Mouse (Mus musculus): ENCODE data around the gene Tnfrsf26. TPM values are rescaled to one million over a fixed set of nuclear protein-coding genes. Genes with fewer than 3 reads are reported as not detected.

Tnfrsf26 gene
- polyA plus RNA-seq, 1 experiment from 2014 or later: 0.33 TPM

GRCm38 (mm10) chr7:143629501-143629900 lies 979 bp upstream of the Tnfrsf26 start:
- Histone ChIP-seq H3K9ac (no peak overlapping the region), H3K9me3 (ENCODE audit: control insufficient read depth, low read length) (no peaks in the 10 kb centered on the region), H3K4me2 (replicated peaks) (no peak overlapping the region), H3K36me3 (replicated peaks; ENCODE audit: control insufficient read depth, insufficient read depth) (no peaks in the 10 kb centered on the region), H3K27ac (no peak overlapping the region), H3K4me3 (replicated peaks; ENCODE audit: low read length) (no peak overlapping the region), H3K27me3 (ENCODE audit: control insufficient read depth, insufficient read depth, low read length) (no peaks in the 10 kb centered on the region), H3K4me1 (replicated peaks; ENCODE audit: control insufficient read depth, insufficient read depth, low read length) (no peaks in the 10 kb centered on the region)
- ATAC-seq (ENCODE audit: low FRiP score): no peak
- 64% methylated on average over 1 of the region's 1 CpGs for WGBS
- DNase-seq (ENCODE audit: low spot score): no peak

- no peak overlapping the region for H3K27ac ChIP-seq
- H3K4me1 ChIP-seq (replicated peaks; ENCODE audit: control insufficient read depth, insufficient read depth, low read length): no peaks in the 10 kb centered on the region
- H3K9me3 ChIP-seq (ENCODE audit: control insufficient read depth, low read length): no peaks in the 10 kb centered on the region
- no peak overlapping the region for H3K9ac ChIP-seq
- H3K4me2 ChIP-seq (replicated peaks): no peak overlapping the region
- 57% methylated on average over 10 of the region's 10 CpGs for WGBS
- H3K27me3 ChIP-seq (ENCODE audit: control insufficient read depth, insufficient read depth, low read length): no peaks in the 10 kb centered on the region
- DNase-seq (ENCODE audit: low spot score) (no peak), ATAC-seq (ENCODE audit: low FRiP score) (no peak)
- H3K36me3 ChIP-seq (replicated peaks; ENCODE audit: control insufficient read depth, insufficient read depth): no peaks in the 10 kb centered on the region
- H3K4me3 ChIP-seq (replicated peaks; ENCODE audit: low read length): no peak overlapping the region
Measured at GRCm38 (mm10) chr7:143627555-143628286, 801 bp downstream of the Tnfrsf26 start.

GRCm38 (mm10) chr7:143626178-143626577 lies 2.3 kb downstream of the Tnfrsf26 start:
- H3K4me3 ChIP-seq (replicated peaks; ENCODE audit: low read length): no peak overlapping the region
- H3K27me3 ChIP-seq (ENCODE audit: control insufficient read depth, insufficient read depth, low read length): no peaks in the 10 kb centered on the region
- no peak overlapping the region for H3K4me2 ChIP-seq (replicated peaks)
- H3K4me1 ChIP-seq (replicated peaks; ENCODE audit: control insufficient read depth, insufficient read depth, low read length): no peaks in the 10 kb centered on the region
- no peak overlapping the region for H3K27ac ChIP-seq
- no peaks in the 10 kb centered on the region for H3K36me3 ChIP-seq (replicated peaks; ENCODE audit: control insufficient read depth, insufficient read depth)
- ATAC-seq (ENCODE audit: low FRiP score) (no peak), DNase-seq (ENCODE audit: low spot score) (no peak)
- no peak overlapping the region for H3K9ac ChIP-seq
- 74% methylated on average over 2 of the region's 2 CpGs for WGBS
- no peaks in the 10 kb centered on the region for H3K9me3 ChIP-seq (ENCODE audit: control insufficient read depth, low read length)

- no peak overlapping the region for H3K4me3 ChIP-seq (replicated peaks; ENCODE audit: low read length)
- DNase-seq (ENCODE audit: low spot score): no peak
- no peaks in the 10 kb centered on the region for H3K36me3 ChIP-seq (replicated peaks; ENCODE audit: control insufficient read depth, insufficient read depth)
- ATAC-seq (ENCODE audit: low FRiP score): no peak
- H3K27me3 ChIP-seq (ENCODE audit: control insufficient read depth, insufficient read depth, low read length): no peaks in the 10 kb centered on the region
- no peak overlapping the region for H3K4me2 ChIP-seq (replicated peaks)
- no peaks in the 10 kb centered on the region for H3K9me3 ChIP-seq (ENCODE audit: control insufficient read depth, low read length)
- WGBS: 74% methylated on average over 5 of the region's 5 CpGs
- H3K27ac ChIP-seq: no peak overlapping the region
- H3K9ac ChIP-seq: no peak overlapping the region
- H3K4me1 ChIP-seq (replicated peaks; ENCODE audit: control insufficient read depth, insufficient read depth, low read length): no peaks in the 10 kb centered on the region
Measured at GRCm38 (mm10) chr7:143625151-143625550, 3.4 kb downstream of the Tnfrsf26 start.

- no peaks in the 10 kb centered on the region for H3K9me3 ChIP-seq (ENCODE audit: control insufficient read depth, low read length)
- ATAC-seq (ENCODE audit: low FRiP score) (no peak), DNase-seq (ENCODE audit: low spot score) (no peak)
- no peak overlapping the region for H3K9ac ChIP-seq
- no peak overlapping the region for H3K4me3 ChIP-seq (replicated peaks; ENCODE audit: low read length)
- WGBS: 86% methylated on average over 3 of the region's 3 CpGs
- no peaks in the 10 kb centered on the region for H3K27me3 ChIP-seq (ENCODE audit: control insufficient read depth, insufficient read depth, low read length)
- no peaks in the 10 kb centered on the region for H3K4me1 ChIP-seq (replicated peaks; ENCODE audit: control insufficient read depth, insufficient read depth, low read length)
- H3K27ac ChIP-seq: no peak overlapping the region
- H3K36me3 ChIP-seq (replicated peaks; ENCODE audit: control insufficient read depth, insufficient read depth): no peaks in the 10 kb centered on the region
- H3K4me2 ChIP-seq (replicated peaks): no peak overlapping the region
Measured at GRCm38 (mm10) chr7:143624561-143624960, 4.0 kb downstream of the Tnfrsf26 start.

GRCm38 (mm10) chr7:143620951-143621350 lies 7.6 kb downstream of the Tnfrsf26 start:
- 59% methylated on average over 1 of the region's 1 CpGs for WGBS
- Histone ChIP-seq H3K4me3 (replicated peaks; ENCODE audit: low read length) (no peak overlapping the region), H3K36me3 (replicated peaks; ENCODE audit: control insufficient read depth, insufficient read depth) (no peaks in the 10 kb centered on the region), H3K4me1 (replicated peaks; ENCODE audit: control insufficient read depth, insufficient read depth, low read length) (no peaks in the 10 kb centered on the region), H3K9ac (no peak overlapping the region), H3K4me2 (replicated peaks) (no peak overlapping the region), H3K27me3 (ENCODE audit: control insufficient read depth, insufficient read depth, low read length) (no peaks in the 10 kb centered on the region), H3K9me3 (ENCODE audit: control insufficient read depth, low read length) (no peaks in the 10 kb centered on the region), H3K27ac (no peak overlapping the region)
- ATAC-seq (ENCODE audit: low FRiP score) (no peak), DNase-seq (ENCODE audit: low spot score) (no peak)

- Histone ChIP-seq H3K4me2 (replicated peaks) (no peak overlapping the region), H3K9me3 (ENCODE audit: control insufficient read depth, low read length) (no peaks in the 10 kb centered on the region), H3K4me1 (replicated peaks; ENCODE audit: control insufficient read depth, insufficient read depth, low read length) (no peaks in the 10 kb centered on the region), H3K4me3 (replicated peaks; ENCODE audit: low read length) (no peak overlapping the region), H3K9ac (no peak overlapping the region), H3K36me3 (replicated peaks; ENCODE audit: control insufficient read depth, insufficient read depth) (no peaks in the 10 kb centered on the region), H3K27ac (no peak overlapping the region), H3K27me3 (ENCODE audit: control insufficient read depth, insufficient read depth, low read length) (no peaks in the 10 kb centered on the region)
- DNase-seq (ENCODE audit: low spot score): no peak
- WGBS: 69% methylated on average over 9 of the region's 9 CpGs
- ATAC-seq (ENCODE audit: low FRiP score): no peak
Measured at GRCm38 (mm10) chr7:143614404-143615135, 14.0 kb downstream of the Tnfrsf26 start.

GRCm38 (mm10) chr7:143612215-143612614 lies 16.3 kb downstream of the Tnfrsf26 start:
- Histone ChIP-seq H3K9me3 (ENCODE audit: control insufficient read depth, low read length) (no peaks in the 10 kb centered on the region), H3K27me3 (ENCODE audit: control insufficient read depth, insufficient read depth, low read length) (no peaks in the 10 kb centered on the region), H3K27ac (no peak overlapping the region), H3K4me2 (replicated peaks) (no peak overlapping the region), H3K36me3 (replicated peaks; ENCODE audit: control insufficient read depth, insufficient read depth) (no peaks in the 10 kb centered on the region), H3K4me3 (replicated peaks; ENCODE audit: low read length) (no peak overlapping the region), H3K9ac (no peak overlapping the region), H3K4me1 (replicated peaks; ENCODE audit: control insufficient read depth, insufficient read depth, low read length) (no peaks in the 10 kb centered on the region)
- ATAC-seq (ENCODE audit: low FRiP score): no peak
- 61% methylated on average over 3 of the region's 3 CpGs for WGBS
- DNase-seq (ENCODE audit: low spot score): no peak

GRCm38 (mm10) chr7:143605321-143605720 lies 23.2 kb downstream of the Tnfrsf26 start:
- H3K9ac ChIP-seq: no peak overlapping the region
- 90% methylated on average over 3 of the region's 3 CpGs for WGBS

More at GRCm38 (mm10) chr7:143605321-143605720, 23.2 kb downstream of the Tnfrsf26 start:
- ATAC-seq (ENCODE audit: low FRiP score): no peak
- DNase-seq (ENCODE audit: low spot score): no peak
- no peaks in the 10 kb centered on the region for H3K4me1 ChIP-seq (replicated peaks; ENCODE audit: control insufficient read depth, insufficient read depth, low read length)
- H3K4me2 ChIP-seq (replicated peaks): no peak overlapping the region
- no peak overlapping the region for H3K4me3 ChIP-seq (replicated peaks; ENCODE audit: low read length)
- H3K36me3 ChIP-seq (replicated peaks; ENCODE audit: control insufficient read depth, insufficient read depth): no peaks in the 10 kb centered on the region
- H3K27ac ChIP-seq: no peak overlapping the region
- no peaks in the 10 kb centered on the region for H3K9me3 ChIP-seq (ENCODE audit: control insufficient read depth, low read length)
- no peaks in the 10 kb centered on the region for H3K27me3 ChIP-seq (ENCODE audit: control insufficient read depth, insufficient read depth, low read length)
